In the genomic region with DNA sequence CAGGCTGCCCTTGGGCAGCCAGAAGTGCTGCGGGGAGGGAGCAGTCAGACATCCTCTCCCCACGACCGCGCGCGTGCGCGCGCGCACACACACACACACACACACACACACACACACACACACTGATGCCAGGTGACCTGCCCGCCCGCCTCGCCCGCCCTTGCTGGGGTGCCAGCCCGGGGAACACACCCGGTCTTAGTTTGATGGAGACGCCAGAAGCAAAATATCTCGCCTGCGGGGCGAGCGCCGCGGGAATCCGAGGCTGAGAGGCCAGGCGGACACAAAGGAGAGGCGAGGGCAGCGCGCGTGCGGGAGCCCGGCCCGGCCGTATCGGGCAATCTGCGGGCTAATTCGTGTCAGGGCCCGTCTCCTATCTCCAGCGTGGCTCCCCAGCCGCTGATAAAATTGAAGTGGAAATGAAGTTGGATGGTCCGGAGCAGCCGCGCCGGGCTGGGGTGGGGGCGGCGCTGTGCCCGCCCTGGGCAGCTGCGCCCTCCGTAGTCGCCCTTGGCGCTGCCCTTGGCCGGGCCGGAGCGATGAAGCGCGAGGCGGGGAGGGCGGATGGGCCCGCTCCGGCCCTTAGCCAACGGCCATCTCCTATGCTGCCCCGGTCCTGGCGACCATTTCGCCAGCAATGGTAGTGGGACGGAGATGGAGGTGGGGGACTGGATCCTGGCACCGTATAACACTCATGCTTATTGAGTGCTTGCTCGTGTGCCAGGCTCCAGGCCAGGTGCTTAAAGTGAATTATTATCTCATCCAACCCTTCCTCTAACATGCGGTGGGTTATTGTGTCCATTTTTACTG, we compare ENCODE assay signal across 8 mouse cellular contexts.
DNase-seq lines count a peak whose midpoint lies in the region; ATAC-seq lines count a peak whose summit lies in the region.

No protein-coding gene starts in this region.

- 3% methylated on average over 52 of the region's 67 CpGs for WGBS in embryonic facial prominence, embryonic 15.5 days
- WGBS in hindbrain, embryonic 15.5 days, result 2% methylated on average over 57 of the region's 67 CpGs
- WGBS in liver, embryonic 12.5 days (ENCODE audit: insufficient replicate concordance), result 4% methylated on average over 67 of the region's 67 CpGs

- H3K4me3 ChIP-seq in embryonic facial prominence, embryonic 15.5 days (replicated peaks), result peak overlapping the region; percentile 44
- H3K4me3 ChIP-seq in hindbrain, embryonic 15.5 days, result peak overlapping the region; percentile 46
- peak overlapping the region; percentile 24 for H3K4me3 ChIP-seq in liver, embryonic 12.5 days

- H3K4me1 ChIP-seq in embryonic facial prominence, embryonic 15.5 days, result peaks cover 8% of the 10 kb centered on the region
- peaks cover 39% of the 10 kb centered on the region for H3K4me1 ChIP-seq in hindbrain, embryonic 15.5 days (replicated peaks)
- H3K4me1 ChIP-seq in liver, embryonic 12.5 days, result no peaks in the 10 kb centered on the region

- peak overlapping the region; percentile 80 for H3K4me2 ChIP-seq in embryonic facial prominence, embryonic 15.5 days (replicated peaks)
- H3K4me2 ChIP-seq in hindbrain, embryonic 15.5 days, result peak overlapping the region; percentile 91
- H3K4me2 ChIP-seq in liver, embryonic 12.5 days, result peak overlapping the region; percentile 47

- H3K9ac ChIP-seq in embryonic facial prominence, embryonic 15.5 days, result peak overlapping the region; percentile 29; the same call in 1 of the 2 replicates
- H3K9ac ChIP-seq in hindbrain, embryonic 15.5 days, result peak overlapping the region; percentile 66
- H3K9ac ChIP-seq in liver, embryonic 12.5 days, result no peak overlapping the region

- no peaks in the 10 kb centered on the region for H3K36me3 ChIP-seq in embryonic facial prominence, embryonic 15.5 days
- H3K36me3 ChIP-seq in hindbrain, embryonic 15.5 days, result no peaks in the 10 kb centered on the region
- no peaks in the 10 kb centered on the region for H3K36me3 ChIP-seq in liver, embryonic 12.5 days

- H3K27ac ChIP-seq in embryonic facial prominence, embryonic 15.5 days (replicated peaks), result no peak overlapping the region
- H3K27ac ChIP-seq in hindbrain, embryonic 15.5 days (replicated peaks), result peak overlapping the region; percentile 71
- no peak overlapping the region for H3K27ac ChIP-seq in liver, embryonic 12.5 days

- no peaks in the 10 kb centered on the region for H3K9me3 ChIP-seq in embryonic facial prominence, embryonic 15.5 days (replicated peaks)
- H3K9me3 ChIP-seq in hindbrain, embryonic 15.5 days, result no peaks in the 10 kb centered on the region
- no peaks in the 10 kb centered on the region for H3K9me3 ChIP-seq in liver, embryonic 12.5 days (replicated peaks)

- peak; percentile 6 to 76 for DNase-seq in adrenal gland, adult (ENCODE audit: inconsistent age in 2 of 2, low spot score in 1 of 2)
- no peak for DNase-seq in adrenal gland, postnatal 4 days (ENCODE audit: low spot score in 2 of 2)
- DNase-seq in adrenal gland, postnatal 14 days, result peak; percentile 39
- DNase-seq in right cerebral cortex, postnatal 14 days, result peak; percentile 28
- no peak for DNase-seq in thymus, postnatal 0 days (ENCODE audit: low spot score)

- peaks cover 77% of the 10 kb centered on the region for H3K27me3 ChIP-seq in embryonic facial prominence, embryonic 15.5 days
- H3K27me3 ChIP-seq in hindbrain, embryonic 15.5 days, result no peaks in the 10 kb centered on the region
- H3K27me3 ChIP-seq in liver, embryonic 12.5 days (replicated peaks), result peaks cover 90% of the 10 kb centered on the region

- no peak for ATAC-seq in embryonic facial prominence, embryonic 15.5 days (ENCODE audit: insufficient number of reproducible peaks, low FRiP score, low TSS enrichment, low read depth)
- peak; percentile 70 for ATAC-seq in hindbrain, embryonic 15.5 days (ENCODE audit: low FRiP score, low read depth)
- ATAC-seq in liver, embryonic 12.5 days, result no peak

Comparison
In these comparisons a context has a peak if more than half of its experiments do, and no peak if none do; other contexts are left out.
1. DNase-seq: peak in adrenal gland, adult (2 of 2), adrenal gland, postnatal 14 days (single experiment) and right cerebral cortex, postnatal 14 days (single experiment); none in adrenal gland, postnatal 4 days (0 of 2) and thymus, postnatal 0 days (single experiment).
2. Peak in every context shown above with its lines, with median percentiles within 50 percentile points of each other: H3K4me2 ChIP-seq and H3K4me3 ChIP-seq.